Mouse (Mus musculus): ENCODE data around the gene Prkce. TPM values are rescaled to one million over a fixed set of nuclear protein-coding genes. Genes with fewer than 3 reads are reported as not detected.

Gene Prkce
- polyA plus RNA-seq, 1 experiment: 1.9 TPM

- no peaks in the 10 kb centered on the region for H3K79me2 ChIP-seq (ENCODE audit: control insufficient read depth, insufficient read depth)
- no peak overlapping the region for H3ac ChIP-seq (ENCODE audit: control insufficient read depth, insufficient read length)
- no peak overlapping the region for H3K4me3 ChIP-seq
- H3K4me2 ChIP-seq (ENCODE audit: low read depth): no peak overlapping the region
- no peaks in the 10 kb centered on the region for H3K27me3 ChIP-seq (ENCODE audit: control insufficient read depth, insufficient read depth, insufficient read length)
- H3K36me3 ChIP-seq (ENCODE audit: control insufficient read depth, insufficient read depth): no peaks in the 10 kb centered on the region
- TF ChIP-seq POLR2AphosphoS2 (IDR thresholded peaks at IDR 0.05; ENCODE audit: insufficient read length, low read depth) (no peak), MYOD1 (IDR thresholded peaks at IDR 0.05; ENCODE audit: control insufficient read depth in 1 of 3, insufficient read length in 2 of 3, low read depth in 2 of 3) (no peak), CEBPB (IDR thresholded peaks at IDR 0.05; ENCODE audit: insufficient read depth, poor library complexity, severe bottlenecking) (no peak), USF1 (IDR thresholded peaks at IDR 0.05; ENCODE audit: low read depth) (no peak), TCF3 (IDR thresholded peaks at IDR 0.05; ENCODE audit: insufficient read length, low read depth) (no peak), MAX (IDR thresholded peaks at IDR 0.05; ENCODE audit: low read depth) (no peak), E2F4 (IDR thresholded peaks at IDR 0.05; ENCODE audit: insufficient read depth) (no peak), TCF12 (IDR thresholded peaks at IDR 0.05; ENCODE audit: insufficient read depth, poor library complexity, severe bottlenecking) (no peak), SRF (IDR thresholded peaks at IDR 0.05; ENCODE audit: control insufficient read depth, insufficient read length, low read depth) (no peak), MYOG (IDR thresholded peaks at IDR 0.05; ENCODE audit: control insufficient read depth in 1 of 3, insufficient read depth in 1 of 3, insufficient read length in 2 of 3, low read depth in 2 of 3) (no peak), REST (IDR thresholded peaks at IDR 0.05; ENCODE audit: insufficient read depth, insufficient read length) (no peak), POLR2A (IDR thresholded peaks at IDR 0.05; ENCODE audit: insufficient read length, low read depth) (no peak)
Measured at GRCm38 (mm10) chr17:86443886-86444285, 276.3 kb downstream of the Prkce start.

DNA sequence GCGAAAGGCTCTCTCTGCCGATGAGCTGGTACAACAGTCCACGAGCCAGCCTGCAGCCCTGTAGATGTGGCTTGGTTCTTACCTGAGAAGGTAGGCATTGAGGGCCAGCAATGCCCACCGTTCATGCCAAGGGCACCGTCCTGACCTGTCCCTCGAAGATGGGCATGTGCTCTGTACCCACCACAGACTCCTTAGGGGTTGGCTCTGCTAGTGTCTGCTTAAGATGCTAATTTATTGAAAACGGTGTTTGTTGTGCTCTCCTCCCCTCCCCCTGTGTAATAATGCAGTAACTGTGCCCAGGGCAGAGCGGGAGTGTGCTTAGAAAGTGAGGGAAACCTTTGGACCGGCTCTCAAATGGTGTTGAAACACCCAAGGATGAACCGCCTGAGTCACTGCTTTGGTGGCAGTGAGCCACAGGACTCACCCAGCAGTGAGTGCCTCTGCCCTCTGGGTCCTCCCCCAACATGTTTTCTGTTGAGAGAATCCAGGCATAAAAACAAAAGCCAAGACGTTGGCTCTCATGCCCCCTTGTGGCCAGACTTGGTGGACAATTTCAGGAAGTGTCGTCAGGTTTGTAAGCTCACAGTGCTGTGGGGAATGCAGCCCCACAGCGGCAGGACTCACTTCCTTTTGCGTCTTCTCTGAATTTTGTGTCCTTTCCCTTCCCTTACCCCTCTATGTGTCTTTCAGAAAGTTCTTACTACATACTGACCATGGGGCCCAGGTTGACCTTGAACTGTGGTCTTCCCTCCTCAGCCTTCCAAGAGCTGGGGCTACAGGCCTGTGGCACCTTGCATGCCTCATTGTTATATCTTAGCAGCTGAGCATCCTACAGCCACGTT, 277.2 kb downstream of the Prkce start:
- H3ac ChIP-seq (ENCODE audit: control insufficient read depth, insufficient read length): no peak overlapping the region
- no peaks in the 10 kb centered on the region for H3K36me3 ChIP-seq (ENCODE audit: control insufficient read depth, insufficient read depth)
- TF ChIP-seq TCF3 (IDR thresholded peaks at IDR 0.05; ENCODE audit: insufficient read length, low read depth) (no peak), E2F4 (IDR thresholded peaks at IDR 0.05; ENCODE audit: insufficient read depth) (no peak), CEBPB (IDR thresholded peaks at IDR 0.05; ENCODE audit: insufficient read depth, poor library complexity, severe bottlenecking) (peak; percentile 64), POLR2A (IDR thresholded peaks at IDR 0.05; ENCODE audit: insufficient read length, low read depth) (no peak), TCF12 (IDR thresholded peaks at IDR 0.05; ENCODE audit: insufficient read depth, poor library complexity, severe bottlenecking) (no peak), USF1 (IDR thresholded peaks at IDR 0.05; ENCODE audit: low read depth) (no peak), MYOD1 (IDR thresholded peaks at IDR 0.05; ENCODE audit: control insufficient read depth in 1 of 3, insufficient read length in 2 of 3, low read depth in 2 of 3) (no peak)
- no peaks in the 10 kb centered on the region for H3K79me2 ChIP-seq (ENCODE audit: control insufficient read depth, insufficient read depth)
- no peak overlapping the region for H3K4me3 ChIP-seq
- H3K4me2 ChIP-seq (ENCODE audit: low read depth): peak overlapping the region; percentile 73
- no peaks in the 10 kb centered on the region for H3K27me3 ChIP-seq (ENCODE audit: control insufficient read depth, insufficient read depth, insufficient read length)

- TF ChIP-seq POLR2A (IDR thresholded peaks at IDR 0.05; ENCODE audit: insufficient read length, low read depth): no peak
- TF ChIP-seq E2F4 (IDR thresholded peaks at IDR 0.05; ENCODE audit: insufficient read depth): no peak
- no peak for TF ChIP-seq POLR2AphosphoS2 (IDR thresholded peaks at IDR 0.05; ENCODE audit: insufficient read length, low read depth)
- TF ChIP-seq MYOD1 (IDR thresholded peaks at IDR 0.05; ENCODE audit: control insufficient read depth in 1 of 3, insufficient read length in 2 of 3, low read depth in 2 of 3): no peak
- no peak for TF ChIP-seq TCF3 (IDR thresholded peaks at IDR 0.05; ENCODE audit: insufficient read length, low read depth)
- no peak for TF ChIP-seq MAX (IDR thresholded peaks at IDR 0.05; ENCODE audit: low read depth)
- no peak for TF ChIP-seq TCF12 (IDR thresholded peaks at IDR 0.05; ENCODE audit: insufficient read depth, poor library complexity, severe bottlenecking)
- TF ChIP-seq USF1 (IDR thresholded peaks at IDR 0.05; ENCODE audit: low read depth): no peak
- no peak for TF ChIP-seq REST (IDR thresholded peaks at IDR 0.05; ENCODE audit: insufficient read depth, insufficient read length)
- no peak for TF ChIP-seq SRF (IDR thresholded peaks at IDR 0.05; ENCODE audit: control insufficient read depth, insufficient read length, low read depth)
- Histone ChIP-seq H3K36me3 (ENCODE audit: control insufficient read depth, insufficient read depth) (no peaks in the 10 kb centered on the region), H3ac (ENCODE audit: control insufficient read depth, insufficient read length) (no peak overlapping the region), H3K27me3 (ENCODE audit: control insufficient read depth, insufficient read depth, insufficient read length) (no peaks in the 10 kb centered on the region), H3K79me2 (ENCODE audit: control insufficient read depth, insufficient read depth) (no peaks in the 10 kb centered on the region), H3K4me3 (no peak overlapping the region), H3K4me2 (ENCODE audit: low read depth) (peak overlapping the region; percentile 60)
Measured at GRCm38 (mm10) chr17:86445420-86445720, 277.8 kb downstream of the Prkce start.

DNA sequence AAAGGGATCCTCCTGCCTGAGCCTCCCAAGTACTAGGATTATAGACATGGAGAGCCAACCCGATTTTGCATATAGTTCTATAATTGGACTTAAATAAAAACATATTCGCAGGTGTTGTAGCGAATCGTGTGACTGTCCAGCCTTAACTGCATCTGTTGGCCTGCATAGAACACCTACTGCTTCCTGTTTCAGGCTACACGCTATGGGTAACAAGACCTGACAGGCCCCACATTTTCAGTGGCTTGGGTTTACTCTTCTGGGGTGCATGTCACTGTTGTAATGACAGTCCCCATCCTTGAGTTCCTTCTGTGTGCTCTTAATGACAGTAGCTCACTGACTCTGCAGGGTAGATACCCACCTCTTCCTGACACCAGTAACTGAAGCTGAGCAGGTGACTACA, 278.3 kb downstream of the Prkce start:
- H3K27me3 ChIP-seq (ENCODE audit: control insufficient read depth, insufficient read depth, insufficient read length): no peaks in the 10 kb centered on the region
- TF ChIP-seq TCF3 (IDR thresholded peaks at IDR 0.05; ENCODE audit: insufficient read length, low read depth) (no peak), SRF (IDR thresholded peaks at IDR 0.05; ENCODE audit: control insufficient read depth, insufficient read length, low read depth) (no peak), USF1 (IDR thresholded peaks at IDR 0.05; ENCODE audit: low read depth) (no peak), MYOG (IDR thresholded peaks at IDR 0.05; ENCODE audit: control insufficient read depth in 1 of 3, insufficient read depth in 1 of 3, insufficient read length in 2 of 3, low read depth in 2 of 3) (no peak), E2F4 (IDR thresholded peaks at IDR 0.05; ENCODE audit: insufficient read depth) (no peak), TCF12 (IDR thresholded peaks at IDR 0.05; ENCODE audit: insufficient read depth, poor library complexity, severe bottlenecking) (no peak)
- H3K4me3 ChIP-seq: no peak overlapping the region
- H3K79me2 ChIP-seq (ENCODE audit: control insufficient read depth, insufficient read depth): no peaks in the 10 kb centered on the region
- no peak overlapping the region for H3ac ChIP-seq (ENCODE audit: control insufficient read depth, insufficient read length)
- H3K4me2 ChIP-seq (ENCODE audit: low read depth): no peak overlapping the region
- H3K36me3 ChIP-seq (ENCODE audit: control insufficient read depth, insufficient read depth): no peaks in the 10 kb centered on the region

GRCm38 (mm10) chr17:86447101-86447598, 279.6 kb downstream of the Prkce start:
- H3K4me2 ChIP-seq (ENCODE audit: low read depth): no peak overlapping the region

More at GRCm38 (mm10) chr17:86447101-86447598, 279.6 kb downstream of the Prkce start:
- Histone ChIP-seq H3K27me3 (ENCODE audit: control insufficient read depth, insufficient read depth, insufficient read length) (no peaks in the 10 kb centered on the region), H3K4me3 (no peak overlapping the region), H3ac (ENCODE audit: control insufficient read depth, insufficient read length) (no peak overlapping the region), H3K79me2 (ENCODE audit: control insufficient read depth, insufficient read depth) (no peaks in the 10 kb centered on the region), H3K36me3 (ENCODE audit: control insufficient read depth, insufficient read depth) (no peaks in the 10 kb centered on the region)
- TF ChIP-seq POLR2A (IDR thresholded peaks at IDR 0.05; ENCODE audit: insufficient read length, low read depth) (no peak), CEBPB (IDR thresholded peaks at IDR 0.05; ENCODE audit: insufficient read depth, poor library complexity, severe bottlenecking) (no peak), SRF (IDR thresholded peaks at IDR 0.05; ENCODE audit: control insufficient read depth, insufficient read length, low read depth) (no peak), E2F4 (IDR thresholded peaks at IDR 0.05; ENCODE audit: insufficient read depth) (no peak), MYOD1 (IDR thresholded peaks at IDR 0.05; ENCODE audit: control insufficient read depth in 1 of 3, insufficient read length in 2 of 3, low read depth in 2 of 3) (no peak), MYOG (IDR thresholded peaks at IDR 0.05; ENCODE audit: control insufficient read depth in 1 of 3, insufficient read depth in 1 of 3, insufficient read length in 2 of 3, low read depth in 2 of 3) (no peak), TCF3 (IDR thresholded peaks at IDR 0.05; ENCODE audit: insufficient read length, low read depth) (no peak), POLR2AphosphoS2 (IDR thresholded peaks at IDR 0.05; ENCODE audit: insufficient read length, low read depth) (no peak), TCF12 (IDR thresholded peaks at IDR 0.05; ENCODE audit: insufficient read depth, poor library complexity, severe bottlenecking) (no peak), USF1 (IDR thresholded peaks at IDR 0.05; ENCODE audit: low read depth) (no peak), MAX (IDR thresholded peaks at IDR 0.05; ENCODE audit: low read depth) (no peak), REST (IDR thresholded peaks at IDR 0.05; ENCODE audit: insufficient read depth, insufficient read length) (no peak)
